Mouse (Mus musculus) CH12.LX (cell line): ENCODE results near the gene Hgd.

Source experiments
- CTCF ChIP-seq, 2 experiments: IDR thresholded peaks in 1 of 2; conservative IDR thresholded peaks in 1 of 2; 2 replicates each; pipeline ENCODE4 v1.5.1; 2011 to 2012; ENCODE audit warnings: low read depth in 2 of 2, low read length in 2 of 2, improper control_type of control experiment in 1 of 2, inconsistent platforms in 1 of 2, mild to moderate bottlenecking in 1 of 2, moderate library complexity in 1 of 2
- KAT2A ChIP-seq: IDR thresholded peaks from 2 replicates; pipeline ENCODE4 v1.6.1; 2012; ENCODE audit warnings: low read length, improper control_type of control experiment, inconsistent platforms; ENCODE audit not compliant: insufficient replicate concordance

DNA sequence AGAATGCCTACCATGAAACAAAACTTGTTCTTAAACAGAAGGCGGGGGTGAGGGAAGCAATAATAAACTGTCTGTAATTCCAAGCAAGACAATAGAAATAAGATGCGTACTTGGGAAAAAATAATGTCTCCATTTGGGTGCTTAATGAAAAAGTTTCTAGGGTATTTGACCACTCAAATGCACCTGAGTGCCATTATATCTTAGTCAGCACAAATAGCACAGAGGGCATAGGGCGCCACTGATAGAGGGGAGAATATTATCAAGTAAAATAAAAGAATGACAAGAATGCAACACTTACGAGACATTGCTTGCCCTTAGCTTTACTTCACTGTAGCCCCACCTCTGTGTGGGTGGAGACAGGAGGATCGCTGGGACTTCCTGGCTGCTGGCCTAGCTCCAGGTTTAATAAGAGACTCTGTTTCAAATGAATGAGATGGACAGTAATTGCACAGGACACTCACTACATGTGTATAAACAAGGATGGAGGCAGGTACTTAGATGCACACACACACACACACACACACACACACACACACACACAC is 85.5 kb downstream of the Hgd start:
- TF ChIP-seq KAT2A: no peak
- TF ChIP-seq CTCF (conservative IDR thresholded peaks at IDR 0.05 in 1 of 2, IDR thresholded peaks at IDR 0.05 in 1 of 2; ENCODE audit: low read depth in 2 of 2, low read length in 2 of 2): no peak
